Mouse (Mus musculus): ENCODE results near the gene Crhr2.

Crhr2 gene

GRCm38 (mm10) chr6:55043206-55043605 lies 89.6 kb downstream of the Crhr2 start:
- no peak for DNase-seq

Measured in cerebellum, adult 18-20 months (tissue).